Mouse (Mus musculus) heart, postnatal 0 days (tissue): ENCODE measurements at regions not wholly inside any gene's neighbourhood (a gene's known extent, or its start where the extent isn't known, plus 50 kb on each side); places are given as distances from the start of the nearest gene placed in this dataset.

ENCODE experiments used
- CTCF ChIP-seq: IDR thresholded peaks from 2 replicates; pipeline ENCODE4 v1.5.1; 2016; ENCODE audit warnings: antibody characterized with exemption, control low read depth, low read depth
- EP300 ChIP-seq: IDR thresholded peaks from 2 replicates; pipeline ENCODE4 v1.6.1; 2016; ENCODE audit warnings: antibody characterized with exemption, low read depth

GRCm38 (mm10) chr19:20009801-20010441 lies 380.8 kb downstream of the Anxa1 start:
- TF ChIP-seq CTCF (no peak), EP300 (no peak)
